Mouse (Mus musculus) embryo, embryonic 11.5 days (tissue): ENCODE results near the gene Rnf126.

Source experiments
- DNase-seq: peaks from one replicate; pipeline ENCODE4 v3.0.0-alpha.2; 2012; ENCODE audit warnings: low read depth, low spot score

Gene Rnf126

GRCm38 (mm10) chr10:79732500-79732899 is 34.3 kb downstream of the Rnf126 start:
- no peak for DNase-seq

DNA sequence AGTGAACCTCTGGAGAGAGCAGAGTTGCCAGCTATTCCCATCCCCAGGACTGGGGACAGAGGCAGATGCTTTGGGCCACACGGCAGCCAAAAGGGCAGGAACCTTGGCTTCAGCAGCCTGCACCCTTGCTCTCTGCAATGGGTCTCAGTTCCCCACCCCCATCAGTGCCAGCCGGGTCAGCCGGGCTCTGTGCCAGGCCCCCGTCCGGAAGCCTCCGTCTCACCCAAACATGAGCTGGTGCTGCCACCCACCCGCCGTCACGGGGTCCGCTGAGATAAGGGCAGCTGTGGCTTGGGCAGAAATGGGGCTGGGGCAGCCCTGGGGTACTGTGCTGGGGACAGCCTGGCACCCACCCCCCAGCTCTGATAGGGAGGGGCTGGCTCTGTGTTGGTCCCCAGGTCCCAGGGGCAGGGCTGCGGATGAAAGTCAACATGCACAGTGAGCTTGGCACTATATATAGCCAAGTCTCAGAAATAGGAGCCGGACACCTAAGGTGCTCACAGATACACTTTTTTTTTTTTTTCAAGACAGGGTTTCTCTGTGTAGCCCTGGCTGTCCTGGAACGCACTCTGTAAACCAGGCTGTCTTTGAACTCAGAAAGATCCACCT is 37.3 kb downstream of the Rnf126 start:
- DNase-seq: no peak

GRCm38 (mm10) chr10:79728323-79729249 is 38.2 kb downstream of the Rnf126 start:
- no peak for DNase-seq

GRCm38 (mm10) chr10:79726090-79726489 is 40.7 kb downstream of the Rnf126 start:
- no peak for DNase-seq

GRCm38 (mm10) chr10:79723692-79724091 is 43.1 kb downstream of the Rnf126 start:
- no peak for DNase-seq

- DNase-seq: no peak
Observed at GRCm38 (mm10) chr10:79723047-79723446, 43.7 kb downstream of the Rnf126 start.

- no peak for DNase-seq
Observed at GRCm38 (mm10) chr10:79721089-79721488, 45.7 kb downstream of the Rnf126 start.

GRCm38 (mm10) chr10:79717640-79718357 is 49.0 kb downstream of the Rnf126 start:
- DNase-seq: peak; percentile 79

GRCm38 (mm10) chr10:79716988-79717355 is 49.8 kb downstream of the Rnf126 start:
- DNase-seq: no peak

GRCm38 (mm10) chr10:79716254-79716987 is 50.3 kb downstream of the Rnf126 start, which contains the start of gene Hcn2:
Hcn2 (plus strand) TSS chr10:79716634.
- no peak for DNase-seq

DNA sequence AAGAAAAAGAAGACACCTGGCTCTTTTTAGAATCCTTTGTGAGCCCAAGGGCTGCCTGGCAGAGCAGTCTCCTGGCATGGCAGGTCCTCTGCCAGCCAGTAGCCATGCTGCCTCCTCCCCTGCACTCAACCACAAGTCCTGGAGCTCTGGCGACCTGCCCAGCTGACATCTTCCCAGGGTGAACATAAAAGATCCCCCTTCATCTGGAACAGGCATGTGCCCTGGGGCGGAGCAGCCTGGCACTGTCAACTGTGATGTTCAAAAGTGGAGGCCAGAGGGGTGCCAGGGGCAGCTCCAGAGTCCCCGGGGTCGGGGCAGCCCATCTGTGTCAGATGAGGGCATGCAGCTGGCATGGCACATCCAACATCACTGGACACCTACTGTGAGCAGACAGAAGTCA is 51.8 kb downstream of the Rnf126 start:
- no peak for DNase-seq

GRCm38 (mm10) chr10:79713163-79713562 is 53.6 kb downstream of the Rnf126 start:
- DNase-seq: no peak

GRCm38 (mm10) chr10:79712499-79713126 is 54.1 kb downstream of the Rnf126 start:
- DNase-seq: peak; percentile 65

DNA sequence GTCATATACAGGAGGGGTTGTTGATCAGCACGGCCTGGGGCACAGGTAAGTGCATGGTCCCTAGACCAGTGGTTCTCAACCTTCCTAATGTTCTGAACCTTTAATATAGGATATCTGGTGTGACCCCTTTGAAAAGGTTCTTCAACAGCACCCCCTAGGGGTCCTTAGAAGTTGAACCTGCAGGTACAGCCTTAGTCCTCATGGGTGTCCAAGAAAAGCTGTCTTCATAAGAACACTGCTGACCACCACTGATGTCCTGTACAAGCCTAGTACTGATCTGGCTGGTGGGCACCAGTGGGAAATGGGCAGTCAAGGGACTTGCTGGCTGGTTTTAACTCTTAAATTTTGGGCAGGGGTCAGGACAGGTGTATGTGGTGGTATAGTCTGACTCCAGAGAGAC is 54.7 kb downstream of the Rnf126 start:
- DNase-seq: no peak

DNA sequence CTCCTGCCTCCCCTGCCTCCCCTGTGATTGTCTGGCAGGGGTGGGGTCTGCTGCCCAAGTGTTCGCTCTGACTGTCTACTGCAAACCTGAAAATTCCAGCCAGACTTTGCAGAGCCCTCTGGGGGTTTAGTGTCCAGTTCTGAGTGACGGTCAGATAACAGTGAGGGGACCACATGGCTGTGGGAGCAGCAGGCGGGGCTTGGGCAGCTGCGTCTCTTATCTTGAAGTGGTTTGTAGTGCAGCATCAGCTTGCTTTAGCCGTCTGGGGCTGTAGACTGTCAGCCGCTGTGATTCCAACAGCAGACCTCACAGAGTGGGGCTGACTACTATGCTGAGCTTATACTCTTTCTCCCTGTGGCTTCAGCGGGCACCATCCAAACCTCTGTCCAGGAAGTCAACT is 57.4 kb downstream of the Rnf126 start:
- DNase-seq: no peak

GRCm38 (mm10) chr10:79708668-79709067 is 58.1 kb downstream of the Rnf126 start:
- no peak for DNase-seq
